In genomic region chr8:9139781-9140180, GRCm38 (mm10) we compare ENCODE assay signal across 21 mouse cellular contexts.
DNase-seq lines count a peak whose midpoint lies in the region; ATAC-seq and TF ChIP-seq lines count a peak whose summit lies in the region.
"Had no signal": no experiment of that assay in that cellular context is flagged by ENCODE, and none has a peak within 500 bp of the region (broad histone marks: within the 10 kb centered on the region; RNA-seq: fewer than 3 reads in every experiment).

No protein-coding gene starts in this region.

- ATAC-seq in intestine, embryonic 16.5 days: no peak
- ATAC-seq in intestine, embryonic 15.5 days: no peak
- peak; percentile 70 for ATAC-seq in embryonic facial prominence, embryonic 11.5 days (replicated peaks; ENCODE audit: insufficient number of reproducible peaks, low FRiP score, low TSS enrichment, low read depth)
- 0 out of 2 replicates have a peak, but pooled peaks have one; percentile 15 for ATAC-seq in limb, embryonic 12.5 days (ENCODE audit: insufficient number of reproducible peaks, insufficient read depth, low FRiP score, low TSS enrichment, low read depth)
- ATAC-seq in forebrain, postnatal 0 days: no peak
- ATAC-seq in liver, postnatal 0 days: no peak
- ATAC-seq: forebrain, embryonic 13.5 days; midbrain, embryonic 13.5 days had no signal

- H3K4me3 ChIP-seq in intestine, embryonic 16.5 days (ENCODE audit: low read length): no peak overlapping the region
- H3K4me3 ChIP-seq in intestine, embryonic 15.5 days (replicated peaks): no peak overlapping the region
- no peak overlapping the region for H3K4me3 ChIP-seq in embryonic facial prominence, embryonic 10.5 days
- no peak overlapping the region for H3K4me3 ChIP-seq in embryonic facial prominence, embryonic 11.5 days (ENCODE audit: low read depth, low read length)
- H3K4me3 ChIP-seq in limb, embryonic 12.5 days (replicated peaks): no peak overlapping the region
- H3K4me3 ChIP-seq in forebrain, postnatal 0 days (ENCODE audit: low read depth, low read length): no peak overlapping the region
- no peak overlapping the region for H3K4me3 ChIP-seq in liver, postnatal 0 days (ENCODE audit: low read depth, low read length)
- H3K4me3 ChIP-seq: forebrain, embryonic 13.5 days; heart, adult 2 months; heart, embryonic 15.5 days; hindbrain, embryonic 13.5 days; limb, embryonic 13.5 days; liver, embryonic 13.5 days; midbrain, embryonic 13.5 days had no signal

- 0 out of 2 replicates have a peak overlapping the region, but pooled peaks have one; percentile 17 for H3K27ac ChIP-seq in intestine, embryonic 16.5 days (ENCODE audit: low read length)
- no peak overlapping the region for H3K27ac ChIP-seq in intestine, embryonic 15.5 days
- peak overlapping the region; percentile 65 for H3K27ac ChIP-seq in embryonic facial prominence, embryonic 10.5 days (replicated peaks)
- H3K27ac ChIP-seq in embryonic facial prominence, embryonic 11.5 days (replicated peaks; ENCODE audit: low read depth, low read length): no peak overlapping the region
- H3K27ac ChIP-seq in limb, embryonic 12.5 days: no peak overlapping the region
- H3K27ac ChIP-seq in forebrain, postnatal 0 days (ENCODE audit: low read depth, low read length): no peak overlapping the region
- H3K27ac ChIP-seq in liver, postnatal 0 days (ENCODE audit: low read depth): no peak overlapping the region
- H3K27ac ChIP-seq: forebrain, embryonic 13.5 days; heart, adult 2 months; heart, embryonic 15.5 days; hindbrain, embryonic 13.5 days; kidney, postnatal 0 days; limb, embryonic 13.5 days; liver, embryonic 13.5 days; macrophage; midbrain, embryonic 13.5 days had no signal

- DNase-seq in embryonic facial prominence, embryonic 10.5 days (ENCODE audit: low spot score): peak; percentile 67
- peak; percentile 71 for DNase-seq in embryonic facial prominence, embryonic 11.5 days (ENCODE audit: low spot score)
- DNase-seq in forebrain, postnatal 0 days: no peak
- no peak for DNase-seq in liver, postnatal 0 days
- DNase-seq: adrenal gland, adult 2 months; adrenal gland, postnatal 36 days; B cell, adult 2 months; liver, embryonic 13.5 days; lung, adult 2 months; thymus, postnatal 25 days had no signal

- no peaks in the 10 kb centered on the region for H3K4me1 ChIP-seq in intestine, embryonic 16.5 days (ENCODE audit: control insufficient read depth, insufficient read depth, low read length)
- 0 out of 2 replicates have a peak, but pooled peaks cover 2% of the 10 kb centered on the region for H3K4me1 ChIP-seq in intestine, embryonic 15.5 days (replicated peaks)
- H3K4me1 ChIP-seq in embryonic facial prominence, embryonic 10.5 days: peaks cover 22% of the 10 kb centered on the region
- H3K4me1 ChIP-seq in embryonic facial prominence, embryonic 11.5 days (ENCODE audit: control insufficient read depth, insufficient read depth, low read length): no peaks in the 10 kb centered on the region
- H3K4me1 ChIP-seq in limb, embryonic 12.5 days (replicated peaks): peaks cover 18% of the 10 kb centered on the region
- no peaks in the 10 kb centered on the region for H3K4me1 ChIP-seq in forebrain, postnatal 0 days (ENCODE audit: insufficient read depth)
- no peaks in the 10 kb centered on the region for H3K4me1 ChIP-seq in liver, postnatal 0 days (ENCODE audit: insufficient read depth)
- H3K4me1 ChIP-seq: forebrain, embryonic 13.5 days; heart, embryonic 15.5 days; hindbrain, embryonic 13.5 days; liver, embryonic 13.5 days had no signal

- no peak overlapping the region for H3K9ac ChIP-seq in intestine, embryonic 16.5 days (ENCODE audit: low read depth, low read length)
- no peak overlapping the region for H3K9ac ChIP-seq in intestine, embryonic 15.5 days
- no peak overlapping the region for H3K9ac ChIP-seq in embryonic facial prominence, embryonic 11.5 days (replicated peaks; ENCODE audit: low read length)
- no peak overlapping the region for H3K9ac ChIP-seq in limb, embryonic 12.5 days (replicated peaks)
- no peak overlapping the region for H3K9ac ChIP-seq in forebrain, postnatal 0 days
- no peak overlapping the region for H3K9ac ChIP-seq in liver, postnatal 0 days (replicated peaks)
- H3K9ac ChIP-seq: forebrain, embryonic 13.5 days; heart, embryonic 15.5 days; hindbrain, embryonic 13.5 days; limb, embryonic 13.5 days; liver, embryonic 13.5 days; midbrain, embryonic 13.5 days had no signal

- no peak overlapping the region for H3K4me2 ChIP-seq in intestine, embryonic 16.5 days (ENCODE audit: low read depth, low read length)
- H3K4me2 ChIP-seq in intestine, embryonic 15.5 days (replicated peaks): no peak overlapping the region
- H3K4me2 ChIP-seq in embryonic facial prominence, embryonic 11.5 days (ENCODE audit: low read depth, low read length): no peak overlapping the region
- no peak overlapping the region for H3K4me2 ChIP-seq in limb, embryonic 12.5 days
- H3K4me2 ChIP-seq in forebrain, postnatal 0 days (ENCODE audit: low read depth): no peak overlapping the region
- H3K4me2 ChIP-seq in liver, postnatal 0 days (ENCODE audit: low read depth, low read length): no peak overlapping the region
- H3K4me2 ChIP-seq: forebrain, embryonic 13.5 days; heart, embryonic 15.5 days; hindbrain, embryonic 13.5 days; limb, embryonic 13.5 days; liver, embryonic 13.5 days; midbrain, embryonic 13.5 days had no signal

- no peak for TF ChIP-seq CTCF in forebrain, postnatal 0 days (IDR thresholded peaks at IDR 0.05; ENCODE audit: low read depth)
- TF ChIP-seq CTCF in liver, postnatal 0 days (IDR thresholded peaks at IDR 0.05; ENCODE audit: low read depth): no peak

- H3K9me3 ChIP-seq in intestine, embryonic 16.5 days (ENCODE audit: control insufficient read depth, low read length): no peaks in the 10 kb centered on the region
- no peaks in the 10 kb centered on the region for H3K9me3 ChIP-seq in intestine, embryonic 15.5 days
- no peaks in the 10 kb centered on the region for H3K9me3 ChIP-seq in embryonic facial prominence, embryonic 10.5 days
- no peaks in the 10 kb centered on the region for H3K9me3 ChIP-seq in embryonic facial prominence, embryonic 11.5 days (replicated peaks; ENCODE audit: control insufficient read depth, low read length)
- H3K9me3 ChIP-seq in limb, embryonic 12.5 days: no peaks in the 10 kb centered on the region
- no peaks in the 10 kb centered on the region for H3K9me3 ChIP-seq in forebrain, postnatal 0 days (ENCODE audit: low read length)
- no peaks in the 10 kb centered on the region for H3K9me3 ChIP-seq in liver, postnatal 0 days (ENCODE audit: low read length)
- H3K9me3 ChIP-seq: forebrain, embryonic 13.5 days; heart, embryonic 15.5 days; hindbrain, embryonic 13.5 days; limb, embryonic 13.5 days; liver, embryonic 13.5 days; midbrain, embryonic 13.5 days had no signal

- no peak for TF ChIP-seq EP300 in liver, postnatal 0 days (IDR thresholded peaks at IDR 0.05; ENCODE audit: low read depth)

- no peaks in the 10 kb centered on the region for H3K36me3 ChIP-seq in intestine, embryonic 16.5 days (ENCODE audit: control insufficient read depth, insufficient read depth, low read length)
- no peaks in the 10 kb centered on the region for H3K36me3 ChIP-seq in intestine, embryonic 15.5 days
- H3K36me3 ChIP-seq in embryonic facial prominence, embryonic 10.5 days (replicated peaks): no peaks in the 10 kb centered on the region
- H3K36me3 ChIP-seq in embryonic facial prominence, embryonic 11.5 days (replicated peaks; ENCODE audit: control insufficient read depth, insufficient read depth, low read depth, low read length): no peaks in the 10 kb centered on the region
- H3K36me3 ChIP-seq in limb, embryonic 12.5 days: no peaks in the 10 kb centered on the region
- no peaks in the 10 kb centered on the region for H3K36me3 ChIP-seq in forebrain, postnatal 0 days (ENCODE audit: insufficient read depth)
- H3K36me3 ChIP-seq in liver, postnatal 0 days (replicated peaks; ENCODE audit: insufficient read depth, low read length): no peaks in the 10 kb centered on the region
- H3K36me3 ChIP-seq: heart, embryonic 15.5 days; hindbrain, embryonic 13.5 days; limb, embryonic 13.5 days; liver, embryonic 13.5 days; midbrain, embryonic 13.5 days had no signal

- H3K27me3 ChIP-seq in intestine, embryonic 16.5 days (replicated peaks; ENCODE audit: control insufficient read depth, insufficient read depth, low read length): no peaks in the 10 kb centered on the region
- H3K27me3 ChIP-seq in intestine, embryonic 15.5 days (replicated peaks): no peaks in the 10 kb centered on the region
- no peaks in the 10 kb centered on the region for H3K27me3 ChIP-seq in embryonic facial prominence, embryonic 10.5 days (replicated peaks; ENCODE audit: low read depth, poor library complexity, severe bottlenecking)
- no peaks in the 10 kb centered on the region for H3K27me3 ChIP-seq in embryonic facial prominence, embryonic 11.5 days (ENCODE audit: control insufficient read depth, insufficient read depth, low read length)
- no peaks in the 10 kb centered on the region for H3K27me3 ChIP-seq in limb, embryonic 12.5 days
- no peaks in the 10 kb centered on the region for H3K27me3 ChIP-seq in forebrain, postnatal 0 days (ENCODE audit: insufficient read depth, low read length)
- no peaks in the 10 kb centered on the region for H3K27me3 ChIP-seq in liver, postnatal 0 days (ENCODE audit: insufficient read depth, low read length)
- H3K27me3 ChIP-seq: forebrain, embryonic 13.5 days; heart, embryonic 15.5 days; hindbrain, embryonic 13.5 days; limb, embryonic 13.5 days; liver, embryonic 13.5 days; midbrain, embryonic 13.5 days had no signal

- 59% methylated on average over 3 of the region's 3 CpGs for WGBS in intestine, embryonic 16.5 days
- 49% methylated on average over 3 of the region's 3 CpGs for WGBS in intestine, embryonic 15.5 days
- WGBS in embryonic facial prominence, embryonic 10.5 days: 21% methylated on average over 3 of the region's 3 CpGs
- 29% methylated on average over 3 of the region's 3 CpGs for WGBS in embryonic facial prominence, embryonic 11.5 days
- WGBS in limb, embryonic 12.5 days: 25% methylated on average over 3 of the region's 3 CpGs
- 78% methylated on average over 3 of the region's 3 CpGs for WGBS in forebrain, postnatal 0 days
- 53% methylated on average over 3 of the region's 3 CpGs for WGBS in liver, postnatal 0 days (ENCODE audit: insufficient replicate concordance)

Comparison
In these comparisons a context has a peak if more than half of its experiments do, and no peak if none do; other contexts are left out.
1. H3K27ac ChIP-seq: peak in intestine, embryonic 16.5 days (single experiment) and embryonic facial prominence, embryonic 10.5 days (single experiment); none in intestine, embryonic 15.5 days (single experiment), embryonic facial prominence, embryonic 11.5 days (single experiment), limb, embryonic 12.5 days (single experiment), forebrain, postnatal 0 days (single experiment) and liver, postnatal 0 days (single experiment).
2. ATAC-seq: peak in embryonic facial prominence, embryonic 11.5 days (single experiment) and limb, embryonic 12.5 days (single experiment); none in intestine, embryonic 16.5 days (single experiment), intestine, embryonic 15.5 days (single experiment), forebrain, postnatal 0 days (single experiment) and liver, postnatal 0 days (single experiment).
3. DNase-seq: peak in embryonic facial prominence, embryonic 10.5 days (single experiment) and embryonic facial prominence, embryonic 11.5 days (single experiment); none in forebrain, postnatal 0 days (single experiment) and liver, postnatal 0 days (single experiment).